Mouse (Mus musculus): ENCODE results near the gene Mknk1.

- TF ChIP-seq USF1 (IDR thresholded peaks at IDR 0.05; ENCODE audit: low read depth, low read length) = no peak
- TF ChIP-seq CTCF (IDR thresholded peaks at IDR 0.05 in 2 of 3, conservative IDR thresholded peaks at IDR 0.05 in 1 of 3; ENCODE audit: control insufficient read depth in 1 of 3, insufficient read depth in 1 of 3, low read depth in 2 of 3, low read length in 3 of 3, poor library complexity in 1 of 3, severe bottlenecking in 1 of 3) = no peak
- no peak for TF ChIP-seq GABPA (IDR thresholded peaks at IDR 0.05; ENCODE audit: low read depth, low read length)
- TF ChIP-seq GATA1 (IDR thresholded peaks at IDR 0.05; ENCODE audit: low read depth, low read length) = no peak
- no peak for TF ChIP-seq RAD21 (IDR thresholded peaks at IDR 0.05; ENCODE audit: low read depth, low read length)
- TF ChIP-seq POLR2A (IDR thresholded peaks at IDR 0.05; ENCODE audit: control insufficient read depth in 1 of 2, insufficient read depth in 1 of 2, low read depth in 1 of 2, low read length in 2 of 2, poor library complexity in 1 of 2) = no peak
- TF ChIP-seq ZKSCAN1 (IDR thresholded peaks at IDR 0.05; ENCODE audit: low read depth, low read length) = no peak
Measured at GRCm38 (mm10) chr4:115881183-115881582, 42.2 kb downstream of the Mknk1 start.

Data from MEL (cell line).